Mouse (Mus musculus) adrenal gland, postnatal 10 days (tissue): Measurements from ENCODE around the gene Ctnnd2. TPM values are rescaled to one million over a fixed set of nuclear protein-coding genes. Genes with fewer than 3 reads are reported as not detected.

Experiments
- DNase-seq: peaks from one replicate; pipeline ENCODE4 v3.0.0; 2021; ENCODE audit warnings: mixed read lengths
- total RNA-seq, 2 experiments: library from RNA; stranded (reverse); gene quantifications; 2 replicates each; pipeline ENCODE4 v1.2.3; 2021

Ctnnd2 gene
- total RNA-seq, 2 experiments from 2014 or later = 3.4 to 5.5 TPM

DNA sequence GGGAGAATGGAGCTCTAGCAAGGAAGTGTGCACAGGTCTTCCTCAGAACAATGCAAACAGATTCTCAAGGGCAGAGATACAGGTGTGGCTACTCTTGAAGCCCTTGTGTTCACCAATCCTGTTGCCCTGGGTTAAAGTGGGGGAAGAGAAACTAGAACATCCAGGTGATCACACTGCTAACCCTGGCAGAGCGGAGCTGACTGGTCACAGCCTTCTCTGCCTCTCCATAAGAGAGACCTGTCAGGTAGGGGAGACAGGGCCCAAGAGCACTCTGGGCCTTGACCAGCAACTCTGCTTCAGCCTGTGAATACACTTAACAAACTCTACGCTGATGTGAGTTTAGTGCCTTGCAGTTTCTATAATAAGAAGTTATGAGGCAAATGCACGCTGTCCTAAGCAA, 820.5 kb downstream of the Ctnnd2 start:
- no peak for DNase-seq

DNA sequence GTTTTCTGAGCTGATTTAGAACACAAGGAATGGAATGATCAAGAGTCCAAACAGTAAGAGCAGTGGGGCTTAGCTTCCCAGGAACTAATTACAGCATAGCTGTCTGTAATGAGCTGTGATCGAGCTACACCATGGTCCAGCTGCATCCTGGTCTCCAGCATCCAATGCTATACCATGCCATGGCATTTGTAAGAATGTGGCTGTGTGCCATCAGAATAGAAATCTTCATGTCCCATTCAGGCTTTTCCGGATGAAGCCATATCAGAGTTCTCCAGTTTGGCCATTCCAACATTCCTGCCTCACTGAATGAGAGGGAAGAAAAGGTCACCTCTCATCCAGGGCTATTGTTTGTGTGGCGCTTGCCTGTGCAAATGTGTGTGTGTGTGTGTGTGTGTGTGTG, 823.0 kb downstream of the Ctnnd2 start:
- no peak for DNase-seq

- no peak for DNase-seq
Observed at GRCm38 (mm10) chr15:31004468-31004867, 832.1 kb downstream of the Ctnnd2 start.

GRCm38 (mm10) chr15:31004976-31005375, 832.6 kb downstream of the Ctnnd2 start:
- no peak for DNase-seq

- DNase-seq = no peak
Observed at GRCm38 (mm10) chr15:31006050-31006824, 833.8 kb downstream of the Ctnnd2 start.

GRCm38 (mm10) chr15:31006825-31007157, 834.4 kb downstream of the Ctnnd2 start:
- DNase-seq = no peak

DNA sequence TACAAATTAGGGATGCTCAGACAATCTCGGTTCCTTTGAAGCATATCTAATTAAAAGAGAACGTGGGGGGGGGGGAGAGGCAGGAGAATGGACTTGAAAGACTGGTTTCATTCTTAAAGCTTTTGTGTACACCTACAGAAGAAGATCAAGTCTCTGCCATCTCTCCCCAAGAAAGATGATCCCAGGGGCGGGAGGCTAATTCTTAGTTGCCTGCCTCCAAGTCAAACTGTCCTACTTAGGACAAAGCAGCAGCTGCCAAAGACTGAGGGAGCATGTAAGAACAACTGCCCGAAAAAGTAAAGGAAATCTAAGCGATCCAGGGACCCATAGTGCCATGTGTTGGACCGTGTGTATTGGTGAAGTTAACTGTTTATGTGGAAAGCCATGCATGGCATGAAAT, 836.2 kb downstream of the Ctnnd2 start:
- no peak for DNase-seq

- no peak for DNase-seq
Observed at GRCm38 (mm10) chr15:31020769-31021168, 848.4 kb downstream of the Ctnnd2 start.

DNA sequence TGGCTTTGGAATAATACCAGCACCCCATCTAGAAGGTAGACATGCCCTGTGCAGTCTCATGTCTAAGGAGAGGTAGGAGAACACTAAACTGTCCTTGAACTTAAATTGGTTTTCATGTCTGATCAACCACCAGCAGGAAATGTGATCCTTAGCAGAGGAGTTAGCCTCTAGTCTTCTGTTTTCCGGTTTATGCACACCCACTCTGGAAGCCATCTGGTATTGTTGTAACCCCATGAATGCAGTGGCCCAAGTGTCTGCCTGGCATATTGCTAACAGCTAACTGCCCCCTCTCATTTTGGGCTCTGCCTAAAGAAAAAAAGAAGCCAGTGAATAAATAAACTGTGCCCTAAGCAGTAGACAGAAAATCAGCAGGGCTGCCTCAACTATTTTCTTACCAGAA, 849.6 kb downstream of the Ctnnd2 start:
- no peak for DNase-seq

DNA sequence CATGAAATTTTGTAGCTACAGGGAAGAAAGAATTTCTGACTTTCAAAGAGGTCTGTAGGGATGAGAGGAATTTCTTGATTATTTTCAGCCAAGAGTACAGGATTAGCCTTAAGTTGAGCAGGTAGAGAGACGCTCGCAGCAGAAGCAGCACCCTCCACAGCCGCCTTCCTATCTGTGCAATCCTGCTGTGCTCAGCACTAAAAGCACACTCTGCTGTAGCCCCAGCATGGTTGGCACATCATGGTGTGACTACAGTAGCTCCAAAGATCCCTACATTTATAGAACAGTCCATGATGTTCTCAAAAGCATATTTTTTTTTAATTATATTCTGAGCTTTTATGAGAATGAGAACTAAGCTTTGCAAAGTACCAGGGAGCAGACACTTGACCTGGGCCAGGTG, 850.1 kb downstream of the Ctnnd2 start:
- no peak for DNase-seq

DNA sequence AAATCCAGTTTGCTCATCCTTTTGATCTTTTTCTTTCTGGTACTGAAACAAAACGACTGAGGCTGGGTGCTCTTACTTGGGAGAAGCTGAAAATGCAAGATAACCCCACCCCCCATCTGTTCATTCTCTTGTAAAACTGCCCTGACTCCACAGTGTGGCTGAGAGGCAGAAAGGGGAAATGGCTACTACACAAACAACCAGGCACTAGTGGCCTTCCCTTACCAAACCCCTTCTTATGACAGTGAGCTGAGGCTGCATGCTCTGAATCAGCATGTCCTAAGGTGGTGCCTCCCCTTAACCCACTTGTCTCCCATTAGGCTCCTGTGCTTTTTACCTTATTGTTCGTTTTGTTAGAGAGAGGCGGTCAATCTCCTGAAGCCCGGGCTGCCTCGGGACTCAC, 851.4 kb downstream of the Ctnnd2 start:
- DNase-seq = no peak

DNA sequence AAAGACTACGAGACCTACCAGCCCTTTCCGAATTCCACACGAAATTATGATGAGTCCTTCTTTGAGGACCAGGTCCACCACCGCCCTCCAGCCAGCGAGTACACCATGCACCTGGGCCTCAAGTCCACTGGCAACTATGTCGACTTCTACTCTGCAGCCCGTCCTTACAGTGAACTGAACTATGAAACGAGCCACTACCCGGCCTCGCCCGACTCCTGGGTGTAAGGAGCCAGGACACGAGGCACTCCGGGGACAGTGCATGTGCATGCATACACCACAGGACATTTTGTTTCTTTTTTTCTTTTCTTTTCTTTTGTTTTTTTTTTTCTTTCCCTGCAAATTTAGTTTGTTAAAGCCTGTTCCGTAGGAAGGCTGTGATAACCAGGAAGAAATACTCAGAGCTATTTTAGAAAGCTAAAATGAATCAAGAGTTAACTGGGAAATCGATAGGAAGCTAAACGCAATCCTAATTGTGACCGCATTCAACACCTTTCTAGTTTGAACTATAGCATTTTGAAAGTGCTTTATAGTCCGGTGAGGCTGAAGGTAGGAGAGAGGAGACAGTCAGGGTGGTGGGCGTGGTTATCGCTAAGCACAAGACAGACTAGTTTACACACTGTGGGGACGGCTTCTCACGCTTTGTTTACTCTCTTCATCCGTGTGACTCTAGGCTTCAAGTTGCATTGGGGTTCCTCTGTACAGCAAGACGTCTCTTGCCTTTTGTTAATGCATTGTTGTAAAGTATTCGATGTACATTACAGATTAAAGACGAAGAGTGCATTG, 855.2 kb downstream of the Ctnnd2 start:
- DNase-seq = no peak

GRCm38 (mm10) chr15:31044983-31045382, 872.6 kb downstream of the Ctnnd2 start:
- no peak for DNase-seq

DNA sequence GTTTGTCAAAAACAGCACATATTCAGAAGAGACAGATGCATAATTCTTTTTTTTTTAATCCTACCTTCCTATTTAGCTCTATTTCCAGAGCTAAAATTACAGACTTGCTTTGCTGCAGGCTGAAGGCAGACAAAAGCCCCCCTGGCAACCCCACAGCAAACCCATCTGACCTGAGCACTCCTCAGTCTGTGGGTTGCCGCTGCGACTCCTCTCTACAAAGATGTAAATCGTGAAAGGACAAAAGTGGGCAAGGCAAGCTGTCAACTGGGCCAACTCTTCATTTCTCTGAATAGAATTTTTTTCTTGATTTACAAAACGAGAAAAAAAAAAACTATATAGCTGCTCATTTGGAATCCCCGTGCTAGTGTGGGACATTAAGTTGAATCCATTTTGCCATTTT, 879.1 kb downstream of the Ctnnd2 start:
- DNase-seq = no peak

DNA sequence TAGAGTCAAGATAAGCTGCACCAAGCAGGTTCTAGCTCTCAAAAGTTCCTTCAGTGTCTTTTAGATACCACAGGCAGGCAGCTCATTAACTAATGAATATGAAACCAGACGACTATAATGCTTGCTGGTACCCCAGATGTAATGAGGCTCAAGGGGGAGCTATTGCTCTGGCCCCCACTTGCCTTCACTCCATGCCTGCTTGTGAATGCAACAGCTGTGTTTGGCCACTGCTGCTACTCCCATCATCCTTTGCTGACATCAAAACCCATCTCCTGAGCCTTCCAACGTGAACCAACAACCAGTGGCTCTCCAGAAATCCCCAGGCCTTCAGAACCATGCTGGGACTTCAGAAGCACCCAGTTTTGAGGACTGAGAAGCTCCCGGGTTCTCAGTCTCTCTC, 883.8 kb downstream of the Ctnnd2 start:
- DNase-seq = no peak

GRCm38 (mm10) chr15:31058315-31058714, 885.9 kb downstream of the Ctnnd2 start:
- DNase-seq = no peak

DNA sequence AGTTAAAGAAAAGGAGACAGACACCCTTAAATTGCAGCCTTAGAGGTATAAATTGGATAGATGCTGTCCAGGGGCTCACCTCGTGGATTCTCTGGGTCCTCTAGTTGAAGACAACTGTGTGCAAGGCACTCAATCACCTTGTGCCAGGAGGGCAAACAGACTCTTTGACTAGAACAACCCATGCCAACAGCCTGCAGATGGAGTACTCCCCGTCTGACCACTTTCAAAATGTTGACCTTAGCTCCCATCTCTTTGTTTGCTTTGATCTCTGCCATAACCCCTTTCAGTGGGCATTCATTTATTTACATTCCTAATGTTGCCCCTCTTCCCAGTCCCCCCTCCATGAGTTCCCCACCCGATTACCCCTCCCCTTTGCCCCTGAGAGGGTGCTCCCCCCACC, 891.3 kb downstream of the Ctnnd2 start:
- DNase-seq = no peak

DNA sequence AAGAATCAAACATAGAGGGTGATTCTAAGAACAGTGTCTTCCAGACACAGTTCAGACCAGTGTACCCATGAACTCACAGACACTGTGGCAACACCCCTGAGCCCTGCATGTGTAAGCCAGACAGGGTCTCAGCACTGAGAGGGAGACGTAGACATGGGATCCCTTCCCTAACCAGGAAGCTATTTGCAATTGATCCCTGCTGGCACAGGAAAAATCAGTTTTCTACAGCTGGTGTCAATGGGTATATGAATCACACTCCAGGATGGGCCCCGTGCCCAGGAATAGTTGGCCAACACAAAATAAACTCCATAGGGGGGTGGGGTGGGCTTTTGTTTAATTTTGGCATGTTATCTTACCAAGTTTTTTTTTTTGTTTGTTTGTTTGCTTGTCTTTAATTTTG, 895.7 kb downstream of the Ctnnd2 start:
- DNase-seq = no peak

DNA sequence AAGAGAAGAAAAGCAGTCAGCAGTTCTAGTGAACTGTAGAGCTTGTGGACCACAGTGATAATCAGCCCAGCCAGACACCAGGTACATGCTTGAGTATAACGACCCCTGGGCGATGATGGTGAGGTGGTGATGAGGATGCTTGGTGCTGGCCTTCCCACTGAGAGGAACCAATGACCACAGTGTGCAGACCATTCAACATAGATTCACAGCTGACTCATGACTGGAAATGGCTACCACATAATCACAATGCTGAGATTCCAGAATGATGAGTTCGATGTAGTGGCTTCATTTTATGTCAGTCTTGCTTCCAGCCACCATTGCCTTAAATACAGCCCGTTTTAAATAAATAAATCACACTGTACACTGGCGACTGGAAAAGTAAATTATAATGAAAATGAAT, 897.9 kb downstream of the Ctnnd2 start:
- no peak for DNase-seq
